Mouse (Mus musculus): ENCODE results near the gene Aifm1. TPM values are rescaled to one million over a fixed set of nuclear protein-coding genes. Genes with fewer than 3 reads are reported as not detected.
"Not testable (repeated sequence)": the region's sequence is repeated elsewhere in the genome, so short reads cannot be mapped to it uniquely, and the experiment has no call there.

Aifm1 gene
- polyA plus RNA-seq, 1 experiment: 33.5 TPM

GRCm38 (mm10) chrX:48460496-48460895 lies 52.9 kb downstream of the Aifm1 start:
- no peak for DNase-seq (ENCODE audit: low spot score)

DNA sequence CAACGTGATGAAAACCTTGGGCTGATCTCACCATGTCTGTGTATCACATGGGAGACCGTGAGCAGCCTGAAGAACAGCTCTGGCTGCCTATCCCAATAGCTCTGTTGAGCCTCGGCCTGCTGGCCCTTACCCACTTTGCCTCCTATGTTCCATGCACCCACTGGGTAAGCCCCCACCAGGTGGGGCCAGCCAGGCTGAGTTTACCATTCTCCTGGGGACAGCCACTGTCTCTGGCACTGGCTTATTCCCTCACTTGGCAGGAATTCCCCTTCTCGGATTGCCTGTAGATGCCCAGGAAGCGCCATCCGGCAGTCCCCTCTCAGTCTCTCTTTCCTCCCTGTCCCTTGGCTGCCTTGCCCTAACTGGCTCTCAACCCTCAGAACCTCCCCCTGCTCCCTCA lies 56.4 kb downstream of the Aifm1 start:
- no peak for DNase-seq (ENCODE audit: low spot score)

- DNase-seq (ENCODE audit: low spot score): no peak
Measured at GRCm38 (mm10) chrX:48455018-48455417, 58.3 kb downstream of the Aifm1 start.

GRCm38 (mm10) chrX:48454495-48454878 lies 58.9 kb downstream of the Aifm1 start:
- DNase-seq (ENCODE audit: low spot score): no peak

DNA sequence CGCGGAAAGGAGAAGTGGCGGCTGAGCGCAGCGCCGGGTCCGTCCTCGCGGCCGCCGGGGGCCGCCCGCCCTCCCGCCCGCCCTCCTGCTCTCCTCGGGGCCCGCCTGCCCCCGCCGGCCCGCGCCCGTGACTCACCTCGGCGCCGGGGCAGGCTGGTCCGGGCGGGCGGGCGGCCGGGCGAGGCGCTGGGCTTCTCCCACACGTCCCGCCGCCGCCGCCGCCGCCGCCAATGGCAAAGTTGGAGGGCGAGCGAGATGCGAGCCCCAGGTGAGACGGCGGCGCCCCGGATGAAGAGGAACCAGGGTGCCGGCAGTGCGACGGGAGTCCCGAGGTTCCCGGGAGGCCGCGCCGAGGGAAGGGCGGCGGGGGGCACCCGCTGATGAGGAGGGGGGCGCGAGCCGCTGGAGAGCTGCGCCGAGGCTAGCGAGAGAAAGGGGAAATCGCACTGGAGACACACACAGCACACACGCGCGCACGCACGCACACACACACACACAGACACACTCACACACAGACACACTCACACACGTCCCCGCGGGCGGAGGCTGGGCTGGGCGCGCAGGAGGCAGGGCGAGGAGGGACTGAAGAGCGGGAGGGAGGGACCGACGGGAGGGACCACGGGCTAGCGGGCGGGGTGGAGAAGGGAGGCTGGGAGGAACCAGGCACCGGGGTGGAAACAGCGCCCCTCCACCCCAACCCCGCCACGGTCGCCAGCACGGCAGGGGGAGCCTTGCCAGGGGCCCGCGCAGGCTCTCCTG lies 59.4 kb downstream of the Aifm1 start:
- peak; percentile 55 for DNase-seq (ENCODE audit: low spot score)

GRCm38 (mm10) chrX:48452931-48453673 lies 60.3 kb downstream of the Aifm1 start:
- no peak for DNase-seq (ENCODE audit: low spot score)

DNA sequence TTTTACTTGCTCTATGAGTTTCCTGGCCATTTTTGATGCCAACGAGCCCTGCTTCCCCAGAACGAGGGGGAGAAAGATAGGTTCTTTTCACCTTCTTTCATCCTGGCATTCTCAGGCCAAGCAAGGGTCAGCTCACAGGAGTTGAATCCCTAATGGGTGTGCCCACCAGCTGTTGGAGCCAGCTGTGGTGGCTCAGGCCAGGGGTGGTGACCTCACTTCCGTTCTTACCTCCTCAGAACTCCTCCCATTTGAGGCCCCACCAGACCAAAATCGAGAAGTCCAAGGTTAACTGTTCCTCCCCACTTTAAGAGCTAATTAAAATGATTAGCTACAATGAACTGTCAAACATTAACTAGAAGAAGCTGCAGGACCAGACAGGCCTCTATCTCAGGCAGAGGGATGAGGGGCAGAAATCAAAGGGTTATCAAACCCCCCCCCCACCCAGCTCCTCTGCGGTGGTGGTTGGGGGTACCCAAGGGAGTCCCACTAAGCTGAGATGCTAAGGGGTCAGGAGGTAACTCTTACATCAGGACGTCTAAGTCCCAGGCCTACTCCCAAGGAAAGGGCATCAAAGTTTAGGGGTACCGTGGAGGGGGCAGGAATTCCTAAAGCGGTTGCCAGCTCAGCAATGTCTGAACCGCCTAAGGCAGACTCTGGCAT lies 61.0 kb downstream of the Aifm1 start:
- no peak for DNase-seq (ENCODE audit: low spot score)

DNA sequence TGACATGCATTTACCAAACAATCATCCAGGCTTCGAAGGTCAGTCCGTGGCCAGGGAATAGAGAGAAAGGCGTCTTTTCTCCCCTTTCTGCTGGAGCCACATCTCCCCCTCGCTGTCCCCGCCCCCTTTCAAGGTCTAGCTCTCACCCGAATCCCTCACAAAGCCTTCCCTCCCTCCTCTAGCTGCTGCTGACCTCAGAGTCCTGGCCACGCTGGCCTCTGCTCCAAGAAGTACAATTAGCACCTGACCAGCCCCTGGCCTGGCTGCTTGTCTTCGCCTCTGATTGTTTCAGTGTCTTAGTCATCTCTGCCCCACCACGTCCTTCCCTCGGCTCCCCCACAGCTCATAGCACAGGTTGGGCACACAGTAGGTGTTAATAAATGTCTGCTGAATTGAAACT lies 63.7 kb downstream of the Aifm1 start:
- DNase-seq (ENCODE audit: low spot score): no peak

GRCm38 (mm10) chrX:48444677-48445076 lies 68.7 kb downstream of the Aifm1 start:
- DNase-seq (ENCODE audit: low spot score): no peak

- no peak for DNase-seq (ENCODE audit: low spot score)
Measured at GRCm38 (mm10) chrX:48441954-48442353, 71.4 kb downstream of the Aifm1 start.

DNA sequence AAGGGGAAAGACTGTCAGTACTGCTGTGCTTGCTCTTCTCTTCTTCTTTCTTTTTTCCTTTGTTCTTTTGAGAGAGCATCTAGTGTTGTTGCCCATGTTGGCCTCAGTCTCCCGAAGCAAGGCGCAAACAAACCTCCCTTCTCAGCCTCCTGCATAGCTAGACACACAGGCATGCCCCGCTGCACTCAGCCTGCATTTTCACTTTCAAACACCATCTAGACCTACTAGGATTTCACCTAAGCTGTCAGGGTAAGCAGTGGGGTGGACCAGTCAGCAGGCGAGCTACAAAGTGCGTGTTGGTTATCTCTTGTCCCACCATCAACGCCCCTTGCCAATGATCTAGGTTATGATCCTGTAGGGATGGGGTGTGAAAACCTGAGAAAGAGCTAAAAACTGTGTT lies 71.8 kb downstream of the Aifm1 start:
- DNase-seq (ENCODE audit: low spot score): no peak

DNA sequence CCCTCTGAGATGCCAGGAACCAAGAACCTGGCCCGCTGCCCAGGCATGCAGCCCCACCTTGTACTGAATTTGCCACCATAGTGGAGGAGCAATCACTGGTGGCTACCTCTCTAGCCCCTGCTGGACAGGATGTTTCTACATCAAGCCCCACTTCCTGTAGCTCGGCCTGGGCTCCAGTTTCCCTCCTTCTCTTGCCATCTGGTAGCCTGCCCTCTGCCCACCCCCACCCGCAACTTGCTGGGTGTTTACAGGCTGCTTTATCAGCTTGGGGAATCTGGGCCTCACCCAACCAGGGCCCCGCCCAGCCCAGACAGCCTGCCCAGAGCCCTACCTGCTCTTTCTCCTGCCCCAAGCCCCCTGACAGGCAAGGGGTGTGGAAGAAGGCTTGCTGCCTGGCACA lies 74.3 kb downstream of the Aifm1 start:
- DNase-seq (ENCODE audit: low spot score): no peak

GRCm38 (mm10) chrX:48436082-48436481 lies 77.3 kb downstream of the Aifm1 start:
- DNase-seq (ENCODE audit: low spot score): not testable (repeated sequence)

- DNase-seq (ENCODE audit: low spot score): no peak
Measured at GRCm38 (mm10) chrX:48435477-48435900, 77.9 kb downstream of the Aifm1 start.

DNA sequence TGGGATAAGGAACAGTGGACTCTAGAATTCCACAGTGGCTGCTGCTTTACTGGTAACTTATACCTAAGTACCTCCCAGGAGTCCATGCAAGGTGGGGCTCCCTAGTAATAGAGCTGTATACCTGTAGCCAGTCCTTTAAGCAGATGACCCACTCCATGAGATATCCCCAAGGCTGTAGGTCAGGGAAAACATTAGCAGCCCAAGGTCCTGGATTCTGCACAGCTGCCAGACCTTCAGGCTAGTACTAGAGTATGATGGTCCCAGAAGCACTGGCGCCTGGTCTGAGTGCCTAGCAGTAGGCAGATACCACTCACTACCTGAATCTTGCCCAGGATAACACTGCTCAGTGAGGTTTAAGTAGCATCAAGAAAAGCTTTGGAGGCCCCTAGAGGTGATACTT lies 79.1 kb downstream of the Aifm1 start:
- DNase-seq (ENCODE audit: low spot score): no peak

GRCm38 (mm10) chrX:48433527-48433899 lies 79.8 kb downstream of the Aifm1 start:
- no peak for DNase-seq (ENCODE audit: low spot score)

GRCm38 (mm10) chrX:48432599-48433526 lies 80.5 kb downstream of the Aifm1 start:
- no peak for DNase-seq (ENCODE audit: low spot score)

DNA sequence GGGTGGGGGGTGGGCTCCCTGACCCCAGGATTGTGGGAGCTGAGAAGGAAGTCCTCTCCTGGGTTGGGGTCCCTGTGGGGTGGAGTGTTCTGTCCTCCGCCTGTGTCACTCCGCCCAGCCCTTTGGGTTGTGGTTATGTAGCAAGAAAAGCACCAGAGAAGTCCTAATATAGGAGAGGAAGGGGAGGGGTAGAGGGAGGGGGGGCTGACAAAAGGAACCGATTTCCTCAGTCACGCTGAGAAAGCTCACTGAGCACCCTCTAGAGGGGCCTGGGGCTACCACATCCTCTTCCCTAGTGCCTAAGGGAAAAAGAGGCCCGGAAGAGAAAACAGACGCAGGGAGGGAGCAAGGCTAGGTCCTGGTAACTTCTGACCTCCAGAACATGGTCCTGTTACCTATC lies 83.8 kb downstream of the Aifm1 start:
- no peak for DNase-seq (ENCODE audit: low spot score)

- no peak for DNase-seq (ENCODE audit: low spot score)
Measured at GRCm38 (mm10) chrX:48429100-48429499, 84.3 kb downstream of the Aifm1 start.

- DNase-seq (ENCODE audit: low spot score): no peak
Measured at GRCm38 (mm10) chrX:48428642-48429041, 84.7 kb downstream of the Aifm1 start.

- no peak for DNase-seq (ENCODE audit: low spot score)
Measured at GRCm38 (mm10) chrX:48428241-48428640, 85.1 kb downstream of the Aifm1 start.

DNA sequence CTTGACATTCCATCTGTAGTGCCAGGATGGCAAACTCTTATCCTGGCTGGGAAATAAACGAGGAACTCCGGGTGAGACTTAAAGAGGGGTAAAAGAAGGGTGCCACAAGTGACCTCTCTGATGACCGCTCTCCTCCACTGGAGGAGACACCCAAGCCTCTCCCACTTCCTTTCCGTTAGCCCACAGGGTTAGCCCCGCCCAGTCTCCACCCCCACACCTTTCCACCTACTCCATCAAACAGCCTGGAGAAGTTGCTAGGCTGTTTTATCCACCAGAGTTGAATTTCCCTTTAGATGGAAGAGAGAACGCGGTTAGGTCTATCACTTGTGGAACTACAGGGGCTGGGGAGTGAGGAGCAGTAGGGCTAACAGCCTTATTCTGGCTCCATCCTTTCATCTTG lies 88.1 kb downstream of the Aifm1 start:
- DNase-seq (ENCODE audit: low spot score): no peak
